Mouse (Mus musculus) inflammation-experienced regulatory T-cells, adult 6 months (primary cell): ENCODE data around the gene Sufu. TPM values are rescaled to one million over a fixed set of nuclear protein-coding genes. Genes with fewer than 3 reads are reported as not detected.

Experiments used
- ATAC-seq: one replicate; pipeline ENCODE4 v1.8.0; 2017
- polyA plus RNA-seq, 3 experiments: library from polyadenylated mRNA; unstranded; fragments of 100-300 nt; shearing (Covaris generic); gene quantifications; one replicate each; pipeline ENCODE4 v1.2.1; 2017

The Sufu gene
- polyA plus RNA-seq, 3 experiments from 2014 or later = 10.7 to 13.6 (median 12.5) TPM

GRCm38 (mm10) chr19:46394712-46395108 is 2.0 kb upstream of the Sufu start:
- ATAC-seq = no peak

- peak; percentile 88 for ATAC-seq
Measured at GRCm38 (mm10) chr19:46395109-46396009, 1.3 kb upstream of the Sufu start, which contains the start of gene Actr1a. Gene Actr1a, minus strand, starts transcription at chr19:46395748.

- ATAC-seq = no peak
Measured at GRCm38 (mm10) chr19:46396109-46396508, 587 bp upstream of the Sufu start.

- no peak for ATAC-seq
Measured at GRCm38 (mm10) chr19:46397436-46398001, 823 bp downstream of the Sufu start.

GRCm38 (mm10) chr19:46398401-46398800 is 1.7 kb downstream of the Sufu start:
- ATAC-seq = no peak

- no peak for ATAC-seq
Measured at GRCm38 (mm10) chr19:46399372-46399771, 2.7 kb downstream of the Sufu start.

GRCm38 (mm10) chr19:46399886-46400285 is 3.2 kb downstream of the Sufu start:
- ATAC-seq = no peak

- ATAC-seq = no peak
Measured at GRCm38 (mm10) chr19:46400558-46400957, 3.9 kb downstream of the Sufu start.

GRCm38 (mm10) chr19:46404030-46404429 is 7.3 kb downstream of the Sufu start:
- no peak for ATAC-seq

GRCm38 (mm10) chr19:46406592-46407386 is 10.1 kb downstream of the Sufu start:
- no peak for ATAC-seq

GRCm38 (mm10) chr19:46409506-46409905 is 12.8 kb downstream of the Sufu start:
- ATAC-seq = no peak

- ATAC-seq = no peak
Measured at GRCm38 (mm10) chr19:46412056-46412805, 15.5 kb downstream of the Sufu start.

- no peak for ATAC-seq
Measured at GRCm38 (mm10) chr19:46413969-46414368, 17.3 kb downstream of the Sufu start.

GRCm38 (mm10) chr19:46414486-46414885 is 17.8 kb downstream of the Sufu start:
- ATAC-seq = no peak

GRCm38 (mm10) chr19:46416276-46416675 is 19.6 kb downstream of the Sufu start:
- ATAC-seq = no peak

GRCm38 (mm10) chr19:46418051-46418450 is 21.4 kb downstream of the Sufu start:
- no peak for ATAC-seq

GRCm38 (mm10) chr19:46420410-46420809 is 23.7 kb downstream of the Sufu start:
- no peak for ATAC-seq

GRCm38 (mm10) chr19:46422384-46423338 is 26.0 kb downstream of the Sufu start:
- ATAC-seq = no peak

- no peak for ATAC-seq
Measured at GRCm38 (mm10) chr19:46425266-46425665, 28.6 kb downstream of the Sufu start.

GRCm38 (mm10) chr19:46426488-46426887 is 29.8 kb downstream of the Sufu start:
- no peak for ATAC-seq

GRCm38 (mm10) chr19:46429250-46429649 is 32.6 kb downstream of the Sufu start:
- no peak for ATAC-seq
